Mouse (Mus musculus) midbrain, embryonic 10.5 days (tissue): ENCODE data around the gene Dnaja2. TPM values are rescaled to one million over a fixed set of nuclear protein-coding genes. Genes with fewer than 3 reads are reported as not detected.

Source experiments
- DNase-seq: peaks from one replicate; pipeline ENCODE4 v3.0.0-alpha.2; 2017; ENCODE audit warnings: low spot score
- H3K27ac ChIP-seq: fragments of 300-500 bp; sonication (generic); replicated peaks from 2 replicates; pipeline ENCODE4 v1.5.1; 2016; ENCODE audit warnings: mild to moderate bottlenecking
- H3K27me3 ChIP-seq: fragments of 300-500 bp; sonication (generic); 2 replicates; pipeline ENCODE4 v1.6.1; 2016; ENCODE audit warnings: low read depth, mild to moderate bottlenecking; ENCODE audit not compliant: poor library complexity, severe bottlenecking
- H3K36me3 ChIP-seq: fragments of 300-500 bp; sonication (generic); 2 replicates; pipeline ENCODE4 v1.6.1; 2016; ENCODE audit warnings: mild to moderate bottlenecking, moderate library complexity
- H3K4me1 ChIP-seq: fragments of 300-500 bp; sonication (generic); 2 replicates; pipeline ENCODE4 v1.6.1; 2016
- H3K4me3 ChIP-seq: fragments of 300-500 bp; sonication (generic); 2 replicates; pipeline ENCODE4 v1.5.1; 2016; ENCODE audit warnings: mild to moderate bottlenecking, moderate library complexity
- H3K9me3 ChIP-seq: fragments of 300-500 bp; sonication (generic); replicated peaks from 2 replicates; pipeline ENCODE4 v1.6.1; 2016; ENCODE audit warnings: mild to moderate bottlenecking
- WGBS: fragments of 180-500 bp; shearing (Covaris S2); methylation state at CpG from one replicate; pipeline ENCODE4 v1.1.7; 2016; 5-methylcytosine and 5-hydroxymethylcytosine counted together
- polyA plus RNA-seq: library from polyadenylated mRNA; unstranded; fragments of >200 nt; fragmentation: Nextera tagmentation; extraction: Ambion mirVana; gene quantifications from 2 replicates; pipeline ENCODE4 v1.2.1, GENCODE M21; 2016

Dnaja2 gene
- polyA plus RNA-seq, 1 experiment from 2014 or later = 187 TPM

DNA sequence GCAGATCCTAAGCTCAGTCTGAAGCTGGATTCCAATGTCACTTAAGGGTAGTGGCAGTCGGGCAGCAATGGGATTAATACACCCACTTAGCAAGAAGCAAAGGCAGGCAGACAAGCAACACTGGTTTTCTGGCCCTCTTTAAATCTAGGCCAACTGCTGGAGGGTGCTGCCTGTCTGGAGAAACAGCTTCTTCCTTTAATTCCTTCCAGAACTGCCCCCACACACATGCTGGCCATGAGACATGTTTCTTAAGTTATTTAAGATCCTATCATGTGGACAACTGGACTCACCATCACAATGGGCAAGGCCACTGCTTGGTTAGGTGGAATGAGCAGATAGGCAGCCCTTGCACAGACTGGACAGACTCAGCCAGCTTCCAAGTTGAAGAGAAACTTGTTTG, 21.0 kb downstream of the Dnaja2 start:
- peaks cover 79% of the 10 kb centered on the region for H3K36me3 ChIP-seq

GRCm38 (mm10) chr8:85533434-85533833, 21.7 kb downstream of the Dnaja2 start:
- no peaks in the 10 kb centered on the region for H3K27me3 ChIP-seq
- no peak overlapping the region for H3K4me3 ChIP-seq
- no peak for DNase-seq
- H3K9me3 ChIP-seq = no peaks in the 10 kb centered on the region
- WGBS = 89% methylated on average over 2 of the region's 2 CpGs
- H3K27ac ChIP-seq = no peak overlapping the region
- no peaks in the 10 kb centered on the region for H3K4me1 ChIP-seq
- peaks cover 71% of the 10 kb centered on the region for H3K36me3 ChIP-seq

More for the DNA sequence above, 21.0 kb downstream of the Dnaja2 start:
- Histone ChIP-seq H3K27me3 (no peaks in the 10 kb centered on the region), H3K4me3 (no peak overlapping the region), H3K9me3 (no peaks in the 10 kb centered on the region), H3K27ac (no peak overlapping the region), H3K4me1 (no peaks in the 10 kb centered on the region)
- no peak for DNase-seq
- WGBS = 81% methylated on average over 1 of the region's 1 CpGs

DNA sequence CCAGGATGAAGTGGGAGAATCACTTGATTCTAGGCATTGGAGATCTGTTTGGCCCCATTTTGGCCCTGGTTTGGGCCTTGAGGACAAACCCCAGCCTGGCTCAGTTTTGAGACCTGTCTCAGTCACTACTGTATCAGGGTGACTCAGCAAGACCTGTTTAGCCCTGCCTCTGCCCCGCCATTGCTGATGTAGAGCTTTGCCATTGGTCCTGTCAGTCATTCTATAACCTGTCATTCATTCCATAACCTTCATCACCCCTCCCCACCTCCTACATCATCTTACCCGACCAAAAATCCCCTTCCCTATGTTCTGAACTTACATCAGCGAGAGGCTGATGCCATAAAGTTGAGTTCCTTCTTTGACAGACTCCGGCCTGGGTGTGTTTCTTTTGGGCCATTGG, 22.3 kb downstream of the Dnaja2 start:
- no peaks in the 10 kb centered on the region for H3K4me1 ChIP-seq
- no peak for DNase-seq
- WGBS = 88% methylated on average over 4 of the region's 4 CpGs
- H3K27ac ChIP-seq = no peak overlapping the region
- no peaks in the 10 kb centered on the region for H3K27me3 ChIP-seq
- no peak overlapping the region for H3K4me3 ChIP-seq
- H3K36me3 ChIP-seq = peaks cover 65% of the 10 kb centered on the region
- no peaks in the 10 kb centered on the region for H3K9me3 ChIP-seq

DNA sequence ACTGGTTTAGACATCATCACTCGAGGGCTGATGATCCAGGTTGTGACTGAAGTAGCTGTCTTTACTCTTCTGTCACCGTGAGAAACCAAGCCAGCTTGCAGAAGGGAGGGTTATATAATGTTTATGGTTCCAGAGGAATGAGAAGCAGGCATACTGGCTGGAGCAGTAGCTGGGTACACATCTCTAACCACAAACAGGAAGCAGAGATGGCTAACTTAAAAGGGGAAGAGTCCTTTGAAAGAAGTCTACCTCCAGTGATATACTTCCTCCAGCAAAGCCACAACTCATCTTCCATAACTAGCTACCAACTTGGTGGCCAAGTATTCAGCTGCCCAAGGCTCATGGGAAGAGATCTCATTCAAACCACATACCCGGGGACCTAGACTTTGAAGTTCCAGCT, 23.7 kb downstream of the Dnaja2 start:
- no peak for DNase-seq
- no peak overlapping the region for H3K4me3 ChIP-seq
- WGBS = 89% methylated on average over 3 of the region's 3 CpGs

GRCm38 (mm10) chr8:85530717-85531116, 24.4 kb downstream of the Dnaja2 start:
- H3K4me3 ChIP-seq = no peak overlapping the region
- H3K27ac ChIP-seq = no peak overlapping the region
- H3K36me3 ChIP-seq = peaks cover 44% of the 10 kb centered on the region
- 92% methylated on average over 1 of the region's 1 CpGs for WGBS
- no peaks in the 10 kb centered on the region for H3K9me3 ChIP-seq
- no peak for DNase-seq
- no peaks in the 10 kb centered on the region for H3K4me1 ChIP-seq
- no peaks in the 10 kb centered on the region for H3K27me3 ChIP-seq

More for the DNA sequence above, 23.7 kb downstream of the Dnaja2 start:
- no peaks in the 10 kb centered on the region for H3K9me3 ChIP-seq
- H3K4me1 ChIP-seq = no peaks in the 10 kb centered on the region
- no peaks in the 10 kb centered on the region for H3K27me3 ChIP-seq
- H3K27ac ChIP-seq = no peak overlapping the region
- peaks cover 52% of the 10 kb centered on the region for H3K36me3 ChIP-seq

GRCm38 (mm10) chr8:85528959-85529358, 26.2 kb downstream of the Dnaja2 start:
- H3K4me3 ChIP-seq = no peak overlapping the region
- H3K27ac ChIP-seq = no peak overlapping the region
- no peaks in the 10 kb centered on the region for H3K4me1 ChIP-seq
- H3K9me3 ChIP-seq = no peaks in the 10 kb centered on the region
- peaks cover 33% of the 10 kb centered on the region for H3K36me3 ChIP-seq
- no peaks in the 10 kb centered on the region for H3K27me3 ChIP-seq
- no peak for DNase-seq
- 82% methylated on average over 3 of the region's 3 CpGs for WGBS

DNA sequence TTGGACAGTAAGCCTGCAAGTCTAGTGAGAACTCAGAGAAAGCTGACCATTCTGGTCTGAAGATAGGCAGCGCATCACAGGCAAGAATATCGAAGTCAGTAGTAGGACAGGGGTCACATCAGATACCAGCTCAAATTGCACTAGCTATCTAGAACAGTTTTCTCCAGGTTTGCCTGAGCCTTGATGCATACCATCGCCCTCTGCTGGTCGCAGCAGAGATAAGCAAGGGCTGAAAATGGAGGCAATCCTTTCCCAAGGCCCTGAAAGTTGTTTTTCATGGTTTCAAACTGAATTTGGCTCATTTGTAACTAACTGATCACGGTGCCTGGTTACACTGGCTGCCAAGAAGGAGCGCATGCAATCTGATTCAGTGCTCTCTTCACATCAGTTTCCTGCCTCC, 29.0 kb downstream of the Dnaja2 start:
- Histone ChIP-seq H3K27ac (no peak overlapping the region), H3K36me3 (peaks cover 45% of the 10 kb centered on the region), H3K4me1 (no peaks in the 10 kb centered on the region), H3K4me3 (no peak overlapping the region), H3K9me3 (no peaks in the 10 kb centered on the region), H3K27me3 (no peaks in the 10 kb centered on the region)
- 46% methylated on average over 6 of the region's 6 CpGs for WGBS
- peak; percentile 53 for DNase-seq

DNA sequence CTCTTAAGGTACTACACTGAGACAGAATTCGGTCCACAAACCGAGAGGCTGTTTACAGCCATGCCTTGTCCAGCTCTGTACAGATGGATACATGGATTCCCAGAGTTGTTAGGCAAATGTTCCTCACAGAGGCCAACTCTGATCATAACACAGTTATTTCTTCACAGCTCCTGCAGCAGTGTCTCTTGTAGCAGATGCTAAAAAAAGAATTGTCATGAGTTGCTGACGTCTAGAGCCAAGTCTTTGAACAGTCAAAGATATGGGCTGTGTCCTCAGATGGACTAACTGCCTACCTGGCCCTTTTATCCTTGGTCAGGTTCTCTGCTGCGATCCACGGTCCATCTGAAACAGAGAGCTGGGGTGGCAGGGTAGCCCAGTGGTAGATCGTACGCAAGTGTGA, 31.1 kb downstream of the Dnaja2 start:
- no peak for DNase-seq
- Histone ChIP-seq H3K27ac (no peak overlapping the region), H3K27me3 (no peaks in the 10 kb centered on the region), H3K9me3 (no peaks in the 10 kb centered on the region), H3K4me1 (no peaks in the 10 kb centered on the region), H3K4me3 (no peak overlapping the region), H3K36me3 (peaks cover 53% of the 10 kb centered on the region)
- 96% methylated on average over 7 of the region's 7 CpGs for WGBS

DNA sequence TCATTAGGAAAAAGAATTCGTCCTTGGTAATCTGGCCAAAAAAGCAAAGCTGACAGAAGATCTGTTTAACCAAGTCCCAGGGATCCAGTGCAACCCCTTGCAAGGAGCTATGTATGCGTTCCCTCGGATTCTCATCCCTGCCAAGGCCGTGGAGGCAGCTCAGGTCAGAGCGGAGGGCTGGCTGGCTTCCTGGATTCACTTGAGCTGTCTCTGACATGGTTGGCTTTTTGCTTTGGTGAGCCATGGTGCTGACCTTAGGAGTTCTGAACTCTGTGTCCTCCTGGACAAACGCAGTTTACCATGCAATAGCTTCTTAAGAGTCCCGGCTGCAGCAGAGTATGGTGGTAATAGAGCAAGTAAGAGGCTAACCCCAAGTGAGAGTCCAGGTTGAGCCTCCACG, 33.8 kb downstream of the Dnaja2 start:
- Histone ChIP-seq H3K27ac (no peak overlapping the region), H3K27me3 (no peaks in the 10 kb centered on the region), H3K9me3 (no peaks in the 10 kb centered on the region), H3K4me1 (no peaks in the 10 kb centered on the region), H3K36me3 (peaks cover 77% of the 10 kb centered on the region), H3K4me3 (no peak overlapping the region)
- no peak for DNase-seq
- WGBS = 91% methylated on average over 8 of the region's 8 CpGs

DNA sequence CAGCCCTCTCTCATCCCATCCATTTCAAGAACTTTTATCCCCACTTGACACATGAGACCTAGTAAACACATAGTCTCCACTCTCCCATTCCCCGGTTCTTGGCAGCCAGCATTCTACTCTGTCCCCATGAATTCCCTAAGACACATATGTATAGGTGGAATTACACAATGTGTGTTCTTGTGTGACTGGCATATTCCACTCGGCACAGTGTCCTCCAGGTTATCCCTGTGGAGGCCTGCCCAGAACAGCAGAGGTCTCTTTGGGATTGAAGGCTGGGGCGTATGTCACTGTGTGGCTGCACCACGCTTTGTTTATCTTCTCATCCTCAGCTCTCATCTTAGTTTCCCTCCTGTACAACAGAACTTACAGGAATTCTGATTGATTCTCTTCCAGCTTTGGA, 34.6 kb downstream of the Dnaja2 start:
- Histone ChIP-seq H3K4me3 (no peak overlapping the region), H3K9me3 (no peaks in the 10 kb centered on the region), H3K4me1 (no peaks in the 10 kb centered on the region), H3K27ac (no peak overlapping the region), H3K27me3 (no peaks in the 10 kb centered on the region), H3K36me3 (peaks cover 82% of the 10 kb centered on the region)
- WGBS = 91% methylated on average over 4 of the region's 4 CpGs
- no peak for DNase-seq

DNA sequence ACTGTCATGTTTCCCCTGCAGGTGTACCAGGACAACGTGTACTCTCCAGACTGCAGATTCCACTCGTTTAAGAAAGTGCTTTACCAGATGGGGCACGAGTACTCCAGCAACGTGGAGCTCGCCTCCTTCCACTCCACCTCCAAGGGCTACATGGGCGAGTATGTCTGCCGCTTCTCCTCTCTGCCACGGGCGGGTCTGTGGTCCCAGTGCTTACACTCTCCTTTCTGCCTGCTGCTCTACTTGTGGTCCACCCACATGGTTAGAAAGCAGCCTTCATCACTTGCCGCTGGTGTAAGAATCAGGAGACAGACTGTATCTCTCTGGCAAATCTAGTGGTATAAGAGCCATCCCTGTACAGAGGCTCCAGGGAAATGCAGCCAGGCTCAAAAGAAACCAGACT, 37.2 kb downstream of the Dnaja2 start:
- no peak for DNase-seq
- Histone ChIP-seq H3K9me3 (no peaks in the 10 kb centered on the region), H3K4me1 (no peaks in the 10 kb centered on the region), H3K4me3 (no peak overlapping the region), H3K27ac (no peak overlapping the region), H3K27me3 (no peaks in the 10 kb centered on the region), H3K36me3 (peaks cover 89% of the 10 kb centered on the region)
- WGBS = 91% methylated on average over 10 of the region's 10 CpGs

DNA sequence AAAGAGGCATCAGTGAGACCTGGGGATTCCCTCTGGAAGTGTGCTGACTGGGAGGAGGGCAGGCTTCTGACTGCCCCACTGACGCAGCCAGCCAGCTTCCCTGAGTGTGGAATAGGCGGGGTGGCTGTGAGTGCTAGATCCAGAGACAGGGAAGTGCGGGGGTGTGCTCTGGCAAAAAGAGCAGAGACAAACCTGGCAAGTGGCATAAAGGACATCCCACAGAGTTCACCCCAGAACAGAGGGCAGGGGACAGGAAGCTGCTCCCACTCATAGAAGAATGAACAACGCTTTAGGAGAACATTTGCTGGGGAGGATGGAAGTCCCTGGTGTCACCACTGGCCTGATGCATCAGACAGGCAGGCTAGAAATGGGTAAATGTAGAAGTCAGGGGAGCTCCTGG, 37.8 kb downstream of the Dnaja2 start:
- no peaks in the 10 kb centered on the region for H3K27me3 ChIP-seq
- H3K27ac ChIP-seq = no peak overlapping the region
- no peak for DNase-seq
- H3K4me3 ChIP-seq = no peak overlapping the region
- H3K36me3 ChIP-seq = peaks cover 86% of the 10 kb centered on the region
- H3K4me1 ChIP-seq = no peaks in the 10 kb centered on the region
- 89% methylated on average over 4 of the region's 4 CpGs for WGBS
- no peaks in the 10 kb centered on the region for H3K9me3 ChIP-seq

GRCm38 (mm10) chr8:85515391-85515790, 39.8 kb downstream of the Dnaja2 start:
- Histone ChIP-seq H3K4me3 (no peak overlapping the region), H3K9me3 (no peaks in the 10 kb centered on the region), H3K4me1 (no peaks in the 10 kb centered on the region), H3K27ac (no peak overlapping the region), H3K27me3 (no peaks in the 10 kb centered on the region), H3K36me3 (peaks cover 84% of the 10 kb centered on the region)
- 77% methylated on average over 7 of the region's 7 CpGs for WGBS
- no peak for DNase-seq

GRCm38 (mm10) chr8:85513283-85513682, 41.9 kb downstream of the Dnaja2 start:
- no peaks in the 10 kb centered on the region for H3K4me1 ChIP-seq
- 94% methylated on average over 4 of the region's 4 CpGs for WGBS

More at GRCm38 (mm10) chr8:85513283-85513682, 41.9 kb downstream of the Dnaja2 start:
- Histone ChIP-seq H3K9me3 (no peaks in the 10 kb centered on the region), H3K27ac (no peak overlapping the region), H3K27me3 (no peaks in the 10 kb centered on the region), H3K36me3 (peaks cover 87% of the 10 kb centered on the region), H3K4me3 (no peak overlapping the region)
- no peak for DNase-seq
